Mouse (Mus musculus): Measurements from ENCODE around the gene Nr1d1.

Nr1d1 gene

DNA sequence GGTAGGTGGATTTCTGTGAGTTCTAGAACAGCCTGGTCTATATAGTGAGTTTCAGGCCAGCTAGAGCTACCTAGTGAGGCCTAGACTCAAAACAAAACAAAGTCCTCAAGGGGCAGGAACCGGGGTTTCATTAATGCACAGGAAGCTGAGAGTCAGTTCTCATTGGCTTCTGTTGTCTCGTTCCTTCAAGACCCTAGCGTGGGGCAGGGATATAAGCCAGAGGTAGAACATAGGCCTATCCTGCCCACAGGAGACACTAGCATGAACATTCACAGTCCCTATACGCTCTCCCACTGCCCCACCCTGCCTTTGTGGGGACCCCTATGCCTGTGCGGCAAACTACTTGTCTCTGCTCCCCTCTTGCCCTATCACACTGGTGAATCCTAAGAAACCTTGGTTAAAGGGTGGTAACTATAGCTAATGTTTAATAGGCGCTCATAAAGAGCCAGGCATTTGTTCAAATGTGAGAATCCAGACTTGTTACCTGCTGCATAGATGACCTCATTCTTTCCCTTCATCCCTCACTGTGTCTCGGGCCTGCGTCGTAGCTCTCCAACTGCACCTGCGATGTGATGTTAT lies 22.5 kb downstream of the Nr1d1 start:
- no peak for DNase-seq (ENCODE audit: low read depth, low spot score)

DNA sequence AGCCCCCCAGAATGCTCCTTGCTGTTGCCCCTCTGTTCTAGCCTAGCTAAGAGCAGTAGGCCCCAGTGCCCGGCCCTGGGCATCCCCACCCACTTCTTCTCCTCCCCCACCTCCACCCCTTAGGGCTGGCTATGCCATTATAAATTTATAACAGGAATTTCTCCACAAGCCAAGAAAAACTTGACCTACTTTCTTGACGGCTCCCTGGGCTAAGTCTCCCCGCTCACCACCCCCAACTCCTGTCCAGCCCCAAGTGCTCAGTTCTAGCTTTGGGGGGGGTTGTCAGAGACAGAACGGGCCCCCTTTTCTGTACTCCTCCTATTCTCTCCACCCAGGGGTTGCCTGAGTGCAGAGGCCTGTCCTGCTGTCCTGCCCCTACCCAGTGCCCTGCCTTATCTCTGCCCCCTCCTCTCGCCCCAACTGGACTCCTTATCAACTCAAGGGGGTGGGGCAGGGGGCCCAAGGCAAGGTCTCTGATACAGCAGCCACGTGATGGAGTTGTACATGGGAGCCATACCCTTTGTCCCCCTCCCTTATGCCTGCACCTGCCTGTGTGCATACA lies 23.8 kb downstream of the Nr1d1 start:
- DNase-seq (ENCODE audit: low read depth, low spot score), result no peak

DNA sequence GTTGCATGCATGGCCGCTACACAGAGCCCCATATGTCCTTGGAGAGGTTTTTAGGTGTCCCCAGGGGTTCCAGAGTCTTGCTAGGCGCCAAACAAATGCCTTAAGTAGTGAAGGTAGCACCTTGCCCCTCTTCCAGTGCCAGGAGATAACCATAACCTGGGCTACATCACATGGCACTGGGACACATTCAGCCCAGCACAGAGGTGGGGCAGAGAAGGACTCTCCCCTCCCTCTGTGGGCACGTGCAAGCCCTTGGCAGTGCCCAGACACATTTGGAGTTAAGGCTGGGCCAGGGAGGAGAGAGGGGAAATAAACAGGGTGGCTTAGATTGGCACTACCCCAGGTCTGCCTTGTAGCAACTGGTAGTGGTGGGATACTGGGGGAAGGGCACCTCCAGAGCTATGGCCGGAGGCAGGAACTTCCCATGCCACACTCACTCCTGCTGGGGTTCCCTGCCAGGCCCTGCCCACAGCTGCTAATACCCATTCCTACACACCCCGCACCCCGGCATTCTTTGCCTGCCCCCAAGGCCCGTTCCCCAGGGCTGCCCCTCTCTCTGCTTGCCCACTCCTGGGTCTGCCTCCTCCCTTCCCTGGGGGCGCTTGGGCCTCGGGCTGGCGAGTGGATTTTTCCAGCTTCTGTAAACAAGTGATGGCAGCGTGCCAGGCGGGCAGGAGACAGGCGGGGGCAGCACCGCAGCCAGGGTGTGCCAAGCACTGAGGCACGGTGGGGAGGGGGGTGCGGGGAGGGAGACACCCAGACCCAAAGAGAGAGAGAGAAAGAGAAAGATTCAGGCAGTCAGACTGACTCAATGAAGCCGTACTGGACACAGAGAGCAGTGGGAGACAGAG lies 24.6 kb downstream of the Nr1d1 start:
- no peak for DNase-seq (ENCODE audit: low read depth, low spot score)

DNA sequence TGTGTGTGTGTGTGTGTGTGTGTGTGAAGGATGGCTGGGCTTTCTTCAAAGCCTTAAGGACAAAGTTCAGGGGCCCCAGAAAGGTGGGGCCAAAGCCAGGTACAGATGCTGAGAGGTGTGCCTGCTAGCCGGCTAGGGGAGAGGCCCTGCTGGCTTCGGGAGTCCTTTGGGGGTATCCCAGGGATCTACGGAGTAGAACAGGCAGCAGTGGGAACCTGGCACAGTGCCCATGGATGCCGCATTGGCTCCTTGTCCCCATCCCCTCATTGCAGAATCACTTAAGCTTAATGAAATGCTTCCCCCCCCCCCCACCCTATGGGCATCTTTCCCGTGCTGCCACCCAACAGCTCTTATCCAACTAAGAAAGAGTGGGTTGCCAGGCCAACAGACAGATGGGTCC lies 25.4 kb downstream of the Nr1d1 start:
- no peak for DNase-seq (ENCODE audit: low read depth, low spot score)

DNA sequence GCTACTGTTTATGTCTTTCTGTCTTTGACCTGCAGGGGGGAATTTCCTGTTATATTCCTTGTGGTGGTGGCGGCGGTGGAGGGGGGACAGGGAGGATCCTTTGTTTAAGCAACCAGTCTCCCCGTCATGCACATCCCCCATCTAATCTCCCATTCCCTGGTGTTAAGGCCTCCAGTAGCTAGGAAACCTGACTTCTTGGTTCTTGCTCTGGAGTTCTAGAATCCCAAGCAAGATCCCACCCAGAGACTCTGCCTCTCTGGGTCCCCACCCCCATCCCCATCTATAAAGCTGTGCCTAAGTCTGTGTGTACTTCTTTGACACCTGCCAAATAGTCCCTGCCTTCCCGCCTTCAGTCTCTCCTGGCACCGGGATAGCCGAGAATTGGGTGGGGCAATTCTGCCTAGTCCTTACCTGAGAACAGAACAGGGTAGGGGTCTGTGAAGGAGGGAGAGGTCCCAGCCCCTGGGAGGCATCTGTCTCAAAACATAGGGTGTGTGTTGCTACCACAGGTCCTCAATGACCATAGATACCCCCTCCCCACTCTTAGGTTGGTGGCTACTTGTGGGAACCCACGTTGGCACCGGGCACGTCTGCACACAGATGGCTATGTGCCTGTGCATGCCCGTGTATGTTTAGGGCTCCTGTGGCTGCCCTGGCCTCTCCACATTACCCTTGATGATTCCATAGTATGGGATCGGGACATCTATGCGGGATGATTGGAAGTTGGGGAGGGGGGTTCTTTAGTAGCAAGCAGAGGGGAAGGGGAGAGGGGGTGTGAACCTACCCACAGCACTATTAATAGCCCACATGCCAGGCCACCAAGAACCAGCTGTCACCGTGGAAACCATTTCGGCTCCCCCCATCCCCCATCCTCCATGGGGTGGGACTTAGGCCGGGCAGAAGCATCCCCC lies 26.4 kb downstream of the Nr1d1 start:
- DNase-seq (ENCODE audit: low read depth, low spot score), result no peak

DNA sequence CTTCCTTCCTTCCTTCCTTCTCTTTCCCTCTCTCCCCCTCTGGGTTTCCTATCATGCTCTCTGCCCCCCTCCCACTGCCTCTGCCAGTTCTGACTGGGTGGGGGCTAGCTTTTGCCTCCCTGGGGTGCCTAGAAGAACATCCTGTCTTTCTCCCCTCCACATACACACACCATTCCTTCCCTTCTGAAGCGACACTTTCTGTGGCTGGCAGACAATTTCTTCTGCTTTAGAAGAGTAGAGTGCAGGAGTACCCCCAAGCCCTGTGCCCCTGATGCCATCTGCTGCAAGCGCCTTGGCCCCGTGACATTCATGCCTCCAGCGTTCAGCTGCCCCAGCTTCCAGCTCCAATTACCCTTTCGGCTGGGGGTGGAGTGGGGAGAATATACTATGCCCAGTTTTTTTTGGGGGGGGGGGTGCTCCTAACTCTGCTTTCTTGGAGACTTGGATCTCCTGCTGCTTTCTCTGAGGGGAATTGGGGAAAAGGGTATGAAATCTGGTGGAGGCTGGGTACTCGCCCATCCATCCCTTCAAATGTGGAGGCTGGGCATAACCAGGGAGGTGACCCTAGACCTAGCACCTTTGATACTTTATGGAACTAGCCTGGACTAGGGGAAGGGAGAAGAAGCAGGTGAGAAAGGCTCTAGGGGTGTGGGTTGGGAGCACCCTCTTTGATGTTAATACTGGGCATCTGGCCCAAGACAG lies 27.2 kb downstream of the Nr1d1 start:
- peak; percentile 24 for DNase-seq (ENCODE audit: low read depth, low spot score)

DNA sequence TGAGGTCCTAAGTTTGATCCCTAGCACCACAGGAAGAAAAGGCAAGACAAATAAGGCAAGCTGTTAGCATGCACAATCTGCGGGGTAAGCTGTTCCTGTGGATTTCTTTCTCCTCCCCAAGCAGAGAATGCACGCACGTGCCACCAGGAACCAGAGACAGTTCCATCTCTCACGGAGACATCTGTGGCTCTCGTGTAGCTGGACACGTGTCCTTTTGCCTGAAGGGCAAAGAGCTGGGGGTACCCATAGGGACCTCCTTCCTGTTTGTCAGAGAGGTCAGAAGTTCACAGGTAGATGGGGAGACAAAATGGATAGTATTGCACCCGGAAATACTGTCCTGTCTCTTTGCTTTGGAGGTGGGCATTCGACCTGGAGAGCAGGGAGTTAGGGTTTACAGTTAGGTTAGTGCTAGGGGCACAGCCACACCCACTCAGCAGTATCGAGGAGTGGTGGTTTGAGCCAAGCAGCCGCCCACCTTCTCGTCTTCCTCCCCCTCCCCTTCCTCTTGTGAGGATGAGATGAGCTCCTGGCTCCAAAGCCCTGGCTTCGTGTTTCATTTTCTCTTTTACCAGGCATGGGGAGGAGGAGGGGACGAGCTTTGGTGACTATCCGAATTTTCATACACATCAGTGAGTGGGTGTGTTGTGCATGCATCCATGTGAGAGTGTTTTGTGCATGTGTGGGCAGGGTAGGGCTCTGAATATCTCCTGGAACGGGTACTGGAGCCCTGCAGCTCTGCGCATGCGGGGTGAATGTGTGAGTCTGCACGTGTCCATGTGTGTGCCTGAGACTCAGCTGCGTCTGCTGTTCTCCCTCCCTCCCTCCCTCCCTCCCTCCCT lies 28.1 kb downstream of the Nr1d1 start:
- DNase-seq (ENCODE audit: low read depth, low spot score), result peak; percentile 75

DNA sequence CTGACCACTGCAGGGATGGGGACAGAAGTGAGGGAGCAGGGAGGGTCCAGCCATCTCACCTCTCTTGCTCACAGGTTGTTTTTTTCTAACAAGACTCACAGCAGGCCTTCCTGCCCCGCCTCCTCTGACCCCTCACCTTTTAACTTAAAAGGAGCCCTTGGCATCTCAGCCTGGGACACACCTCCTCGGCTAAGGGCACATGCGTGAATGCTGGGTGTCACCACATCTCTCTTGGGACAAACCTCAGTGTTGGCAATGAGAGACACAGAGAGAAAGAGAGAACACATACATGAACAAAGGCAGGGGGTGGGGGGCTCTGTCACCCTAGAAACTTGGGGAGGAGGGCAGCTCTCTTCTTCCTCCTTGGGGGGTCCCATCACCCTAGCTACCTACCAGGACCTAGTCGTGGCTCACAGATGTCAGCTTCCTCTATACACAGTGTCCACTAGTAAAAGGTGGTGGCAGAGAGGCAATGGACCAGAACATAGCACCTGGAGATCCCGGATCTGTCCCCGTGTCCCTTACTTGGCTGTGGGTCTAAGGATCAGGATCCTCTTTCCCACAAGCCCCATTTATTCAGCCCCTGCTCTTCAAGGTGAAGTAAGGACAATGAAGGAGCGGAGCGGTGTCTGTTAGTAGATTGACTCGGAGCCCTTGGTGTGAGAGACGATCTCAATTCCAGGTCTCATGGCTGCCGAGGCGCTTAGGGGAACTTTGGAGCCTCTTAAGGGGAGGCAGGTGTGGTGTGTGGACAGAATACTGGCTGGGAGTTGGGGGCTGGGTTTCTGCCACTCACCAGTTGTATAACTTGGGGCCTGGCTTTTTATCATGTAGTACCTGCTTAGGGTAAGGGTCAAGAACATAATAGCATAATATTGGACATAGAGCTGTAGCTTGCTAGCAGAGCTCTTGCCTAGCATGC lies 28.9 kb downstream of the Nr1d1 start:
- no peak for DNase-seq (ENCODE audit: low read depth, low spot score)

DNA sequence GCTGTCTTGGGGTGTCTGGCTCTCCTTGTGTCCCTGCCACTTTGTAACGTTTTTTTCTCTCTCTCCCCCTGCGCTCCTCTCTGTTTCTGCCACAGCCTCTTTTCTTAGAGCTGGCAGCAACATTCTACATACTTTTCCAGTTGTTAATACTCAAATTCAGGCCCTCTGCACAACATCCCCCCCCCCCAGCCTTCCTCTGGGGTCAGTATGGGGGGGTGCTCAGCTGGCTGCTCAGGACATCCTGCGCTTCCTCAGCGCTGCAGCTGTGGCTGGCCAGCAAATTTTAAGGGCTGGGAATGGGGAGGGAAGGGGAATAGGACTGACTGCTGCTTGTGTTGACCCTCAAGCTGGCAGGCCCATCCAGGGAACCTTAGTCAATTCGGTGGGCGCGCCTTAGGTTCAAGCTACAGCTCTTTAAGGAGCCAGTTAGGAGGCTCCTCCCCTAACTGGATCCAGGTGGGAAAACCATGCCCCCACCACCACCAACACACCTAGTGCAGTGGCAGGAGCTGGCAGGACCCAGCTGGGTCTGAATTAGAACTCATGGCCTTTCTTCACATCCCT lies 30.6 kb downstream of the Nr1d1 start:
- no peak for DNase-seq (ENCODE audit: low read depth, low spot score)

DNA sequence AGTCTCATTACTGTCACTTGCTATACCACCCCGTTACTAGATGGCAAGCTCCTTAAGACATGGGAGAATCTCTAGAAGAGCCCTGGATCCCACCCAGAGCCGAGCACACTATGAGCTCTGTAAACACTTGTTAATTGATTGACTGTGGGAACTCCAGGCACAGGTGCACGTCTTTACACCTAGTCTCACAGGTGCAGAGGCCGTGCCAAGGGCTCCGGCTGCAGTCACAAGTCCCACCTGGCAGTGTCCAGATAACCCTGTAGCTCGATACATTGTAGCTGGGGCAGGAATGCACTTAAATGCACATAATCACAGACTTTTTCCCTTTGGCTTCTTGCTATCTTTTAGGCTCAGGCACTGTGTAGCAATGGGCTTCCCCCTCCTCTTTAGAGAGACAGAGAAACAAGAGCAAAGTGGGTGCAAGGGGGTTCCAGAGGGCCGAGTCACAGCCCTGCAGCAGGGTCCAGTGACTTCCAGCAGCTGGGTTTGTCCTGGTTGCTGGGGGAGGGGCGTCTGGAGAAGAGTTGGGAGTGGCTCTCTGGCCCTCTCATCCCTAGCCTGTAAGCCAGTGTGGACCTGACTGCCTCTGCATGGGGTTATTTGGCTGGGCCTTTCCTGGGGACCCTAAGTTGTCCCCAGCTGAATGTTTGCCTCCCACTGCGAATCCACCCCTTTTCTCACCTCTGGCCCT lies 31.3 kb downstream of the Nr1d1 start:
- DNase-seq (ENCODE audit: low read depth, low spot score), result no peak

DNA sequence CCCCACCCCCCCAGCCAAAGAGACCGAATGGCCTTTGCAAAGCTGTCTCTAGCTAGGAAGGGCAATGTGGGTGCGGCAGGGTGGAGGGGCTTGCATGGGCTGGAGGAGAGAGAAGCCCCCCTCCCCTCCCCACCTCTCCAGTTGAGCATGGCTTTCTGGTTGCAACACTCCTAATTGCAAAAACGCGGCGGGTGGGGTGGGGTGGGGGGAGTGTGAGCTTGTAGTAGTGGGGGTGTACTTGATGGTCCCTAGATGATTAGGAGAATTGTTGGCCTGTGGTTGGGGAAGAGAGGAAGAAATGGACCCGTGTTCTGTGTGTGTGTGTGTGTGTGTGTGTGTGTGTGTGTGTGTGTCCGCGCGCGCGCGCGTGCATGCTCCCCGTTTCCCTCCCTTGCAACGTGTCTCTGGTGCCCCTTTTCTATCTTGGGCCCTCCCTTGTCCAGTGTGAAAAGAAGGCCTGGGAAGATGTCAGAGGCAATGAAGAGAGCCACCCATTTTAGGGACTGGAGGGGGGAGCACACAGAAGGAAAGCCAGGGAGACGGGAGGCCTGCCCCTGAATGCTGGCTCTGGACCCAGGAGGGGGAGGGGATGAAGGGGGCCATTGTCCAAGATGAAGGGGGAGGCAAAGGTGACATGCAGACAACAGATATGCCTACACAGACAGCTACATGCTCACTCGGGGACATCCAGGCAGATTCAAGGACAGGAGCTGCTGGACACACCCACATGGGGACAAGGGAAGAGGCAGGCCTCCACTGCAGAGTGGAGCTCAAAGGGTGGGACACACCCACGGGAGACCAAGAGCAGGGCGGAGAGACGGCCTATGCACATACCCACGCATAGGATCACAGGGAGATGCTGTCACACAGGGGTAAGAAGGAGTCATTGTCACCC lies 32.5 kb downstream of the Nr1d1 start:
- no peak for DNase-seq (ENCODE audit: low read depth, low spot score)

DNA sequence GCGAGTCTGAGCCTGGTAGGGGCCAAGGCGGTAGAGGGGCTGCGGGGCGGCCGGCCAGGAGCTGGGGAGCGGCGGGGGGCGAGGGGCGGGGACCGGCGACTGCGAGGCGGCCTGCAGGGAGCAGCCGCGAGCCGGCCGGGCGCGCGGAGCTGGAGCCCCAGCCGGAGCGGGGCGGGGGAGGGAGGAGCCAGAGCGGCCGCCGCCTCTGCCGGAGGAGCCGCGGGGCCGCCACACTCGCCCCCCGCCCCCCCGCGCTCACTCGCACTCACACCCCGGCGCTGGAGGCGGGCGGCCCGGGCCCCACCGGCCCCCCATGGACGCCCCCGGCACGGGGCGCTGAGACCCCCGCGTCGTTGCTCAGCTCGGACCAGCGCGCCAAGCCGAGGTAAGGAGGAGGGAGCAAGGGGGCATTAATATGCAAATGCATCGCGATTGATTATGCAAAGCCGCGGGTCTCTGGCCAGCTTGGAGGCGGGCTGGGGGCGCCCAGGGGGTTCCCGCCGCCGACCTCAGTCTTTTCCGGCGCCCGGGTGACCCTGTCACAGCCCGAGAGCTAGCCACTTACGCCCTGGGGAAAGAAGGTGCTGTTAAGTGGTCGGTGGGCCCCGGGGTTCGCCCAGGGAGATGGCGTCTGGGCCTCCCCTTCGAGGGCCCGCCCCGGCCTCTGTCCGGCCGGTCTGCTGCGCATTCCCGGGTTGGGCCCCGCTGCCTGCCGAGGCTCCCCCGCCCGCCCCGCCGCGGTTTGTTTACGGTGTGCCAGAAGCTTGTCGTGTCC lies 33.3 kb downstream of the Nr1d1 start:
- DNase-seq (ENCODE audit: low read depth, low spot score), result peak; percentile 83

DNA sequence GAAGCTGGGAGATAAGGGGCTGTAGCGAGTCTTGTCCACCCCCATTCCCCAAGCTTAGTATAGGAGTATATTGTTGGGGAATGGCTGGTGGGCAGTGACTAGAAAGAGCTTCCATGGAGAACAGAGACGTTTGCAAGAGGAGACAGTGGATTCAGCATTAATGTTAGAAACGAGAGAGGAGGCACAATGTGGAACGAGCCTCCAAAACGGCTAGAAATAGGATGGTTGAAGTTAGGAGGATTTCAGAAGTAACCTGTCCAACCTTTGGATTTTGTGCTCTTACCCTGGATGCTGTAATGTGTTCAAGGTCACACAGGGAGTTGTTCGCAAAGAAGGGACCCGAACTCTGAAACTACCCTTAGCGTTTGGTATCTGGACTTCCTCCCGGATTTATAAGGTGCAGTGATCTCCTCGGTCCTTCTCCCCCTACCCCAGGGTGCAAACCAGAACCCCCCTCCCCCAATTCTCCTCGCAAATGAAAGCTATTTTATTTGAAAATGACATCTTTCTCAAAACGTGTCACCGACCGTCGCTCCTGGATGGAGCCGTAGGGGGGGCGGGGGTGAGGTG lies 34.0 kb downstream of the Nr1d1 start:
- peak; percentile 19 for DNase-seq (ENCODE audit: low read depth, low spot score)

DNA sequence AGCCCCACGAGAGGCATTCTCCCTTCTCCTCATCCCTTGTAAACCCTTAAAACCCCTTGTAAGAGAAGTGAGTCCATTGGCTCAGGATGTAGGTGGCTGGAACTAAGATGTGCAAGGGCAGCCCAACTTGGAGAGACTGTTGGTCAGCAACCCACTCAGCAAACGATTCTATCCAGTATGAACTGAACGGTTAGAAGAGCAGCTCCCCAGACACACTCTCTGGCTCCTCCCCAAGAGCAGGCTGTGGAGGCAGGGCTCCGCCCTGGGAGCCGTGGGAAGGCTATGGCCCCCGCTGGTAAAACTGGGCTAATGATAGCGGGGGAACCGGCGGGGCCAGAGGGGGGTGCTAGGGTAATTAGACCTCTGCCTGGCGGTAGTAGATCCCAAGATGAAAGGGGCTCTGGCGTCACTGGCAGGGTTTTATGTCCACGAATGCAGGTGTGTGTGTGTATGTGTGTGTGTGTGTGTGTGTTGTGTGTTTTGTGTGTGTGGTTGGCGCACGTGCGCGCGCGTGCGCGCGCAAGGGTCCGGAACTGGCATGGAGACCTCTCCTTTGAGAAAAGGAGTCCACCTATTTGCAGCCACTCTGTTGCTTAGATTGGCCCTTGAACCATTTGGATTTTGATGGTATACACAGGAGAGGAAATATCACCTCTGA lies 34.6 kb downstream of the Nr1d1 start, which contains the start of gene Thra:
Gene Thra, plus strand, starts transcription at position 246 of the 658 bp plus-strand sequence.
- DNase-seq (ENCODE audit: low read depth, low spot score), result no peak

DNA sequence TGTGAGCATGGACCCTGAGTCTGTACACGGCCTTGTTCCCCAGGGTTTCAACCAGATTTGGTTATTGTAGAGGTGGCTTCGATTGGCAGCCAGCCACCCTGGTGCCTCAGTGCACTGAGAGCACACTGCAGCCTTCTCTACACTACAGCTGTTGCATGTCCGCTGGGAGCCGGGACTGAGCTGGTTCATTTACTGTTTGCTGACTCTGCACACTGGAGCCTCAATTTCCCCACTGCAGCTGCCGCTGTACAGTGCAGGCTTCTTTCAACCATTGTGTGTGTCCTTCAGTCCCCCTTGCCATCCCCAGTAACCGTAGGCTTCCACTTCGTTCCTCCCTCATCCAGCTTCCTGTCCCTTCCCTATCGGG lies 35.1 kb downstream of the Nr1d1 start:
- DNase-seq (ENCODE audit: low read depth, low spot score), result no peak

DNA sequence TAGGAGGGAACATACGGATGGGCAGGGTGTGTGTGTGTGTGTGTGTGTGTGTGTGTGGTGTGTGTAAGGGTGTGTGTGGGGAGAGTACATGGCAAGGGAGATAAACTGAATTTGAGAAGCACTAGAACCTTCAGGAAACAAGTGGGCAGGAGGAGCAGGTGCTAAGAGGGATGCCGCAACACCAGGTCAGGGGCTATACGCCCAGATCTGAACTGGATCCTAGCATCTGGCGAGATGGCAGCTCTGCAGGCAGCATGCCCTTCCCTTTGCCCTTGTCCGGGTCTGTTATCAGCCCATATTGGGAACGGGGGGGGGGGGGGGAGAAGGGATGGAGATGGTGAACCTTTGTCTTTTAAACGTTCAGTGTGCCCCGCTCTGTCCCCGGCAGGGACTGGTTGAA lies 36.2 kb downstream of the Nr1d1 start:
- no peak for DNase-seq (ENCODE audit: low read depth, low spot score)
